Mouse (Mus musculus) intestine, postnatal 0 days (tissue): ENCODE measurements around the gene Mtmr3. TPM values are rescaled to one million over a fixed set of nuclear protein-coding genes. Genes with fewer than 3 reads are reported as not detected.
"Not testable (repeated sequence)": the region's sequence is repeated elsewhere in the genome, so short reads cannot be mapped to it uniquely, and the experiment has no call there.

Source experiments
- ATAC-seq: fragments of 200-750 bp; cut with Nextera tagmentation; 2 replicates; pipeline ENCODE4 v1.8.0; 2017; ENCODE audit warnings: mild to moderate bottlenecking, moderate TSS enrichment, moderate library complexity
- H3K27ac ChIP-seq: fragments of 300-500 bp; sonication (generic); 2 replicates; pipeline ENCODE4 v1.5.1; 2014; ENCODE audit warnings: mild to moderate bottlenecking, low read depth, low read length, moderate library complexity
- H3K27me3 ChIP-seq: fragments of 300-500 bp; sonication (generic); replicated peaks from 2 replicates; pipeline ENCODE4 v1.6.1; 2014; ENCODE audit warnings: low read length, mixed read lengths; ENCODE audit not compliant: control insufficient read depth, insufficient read depth
- H3K36me3 ChIP-seq: fragments of 300-500 bp; sonication (generic); 2 replicates; pipeline ENCODE4 v1.6.1; 2014; ENCODE audit warnings: mild to moderate bottlenecking, moderate library complexity; ENCODE audit not compliant: control insufficient read depth, insufficient read depth
- H3K4me1 ChIP-seq: fragments of 300-500 bp; sonication (generic); replicated peaks from 2 replicates; pipeline ENCODE4 v1.6.1; 2014; ENCODE audit warnings: antibody characterized with exemption, low read length, mixed read lengths; ENCODE audit not compliant: control insufficient read depth, insufficient read depth
- H3K4me2 ChIP-seq: fragments of 300-500 bp; sonication (generic); replicated peaks from 2 replicates; pipeline ENCODE4 v1.6.1; 2014; ENCODE audit warnings: low read depth, mild to moderate bottlenecking, moderate library complexity
- H3K4me3 ChIP-seq: fragments of 300-500 bp; sonication (generic); 2 replicates; pipeline ENCODE4 v1.5.1; 2014; ENCODE audit warnings: low read depth, low read length
- H3K9ac ChIP-seq: fragments of 300-500 bp; sonication (generic); 2 replicates; pipeline ENCODE4 v1.6.1; 2014; ENCODE audit warnings: mild to moderate bottlenecking, low read depth, low read length
- H3K9me3 ChIP-seq: fragments of 300-500 bp; sonication (generic); 2 replicates; pipeline ENCODE4 v1.6.1; 2016; ENCODE audit warnings: mixed run types; ENCODE audit not compliant: control insufficient read depth
- CTCF ChIP-seq: sonication (generic); IDR thresholded peaks from 2 replicates; pipeline ENCODE4 v1.5.1; 2016; ENCODE audit warnings: low read depth, mild to moderate bottlenecking, control low read depth, antibody characterized with exemption, moderate library complexity
- WGBS: fragments of 180-500 bp; shearing (Covaris S2); extraction: QIAGEN DNeasy Blood & Tissue Kit; methylation state at CpG from one replicate; pipeline ENCODE4 v1.1.7; 2014; 5-methylcytosine and 5-hydroxymethylcytosine counted together
- polyA plus RNA-seq: library from polyadenylated mRNA; unstranded; fragments of >200 nt; fragmentation: Nextera tagmentation; extraction: Ambion mirVana; gene quantifications from 2 replicates; pipeline ENCODE4 v1.2.1, GENCODE M21; 2015

Mtmr3 gene
- polyA plus RNA-seq, 1 experiment from 2014 or later, result 9.8 TPM

GRCm38 (mm10) chr11:4545401-4545800, 49.3 kb downstream of the Mtmr3 start:
- no peaks in the 10 kb centered on the region for H3K36me3 ChIP-seq
- no peaks in the 10 kb centered on the region for H3K9me3 ChIP-seq
- H3K4me1 ChIP-seq, result no peaks in the 10 kb centered on the region
- H3K27ac ChIP-seq, result no peak overlapping the region; the same call in 1 of the 2 replicates
- H3K4me3 ChIP-seq, result no peak overlapping the region
- no peak for TF ChIP-seq CTCF
- H3K27me3 ChIP-seq, result no peaks in the 10 kb centered on the region
- no peak overlapping the region for H3K4me2 ChIP-seq
- no peak overlapping the region for H3K9ac ChIP-seq
- whole genome bisulfite sequencing, result 48% methylated on average over 4 of the region's 4 CpGs
- ATAC-seq, result no peak

GRCm38 (mm10) chr11:4544627-4544921, 50.1 kb downstream of the Mtmr3 start:
- not testable (repeated sequence) for ATAC-seq, H3K36me3 ChIP-seq, H3K4me3 ChIP-seq, H3K9me3 ChIP-seq, H3K4me2 ChIP-seq, H3K27ac ChIP-seq, H3K9ac ChIP-seq, H3K27me3 ChIP-seq, H3K4me1 ChIP-seq
- WGBS, result 63% methylated on average over 1 of the region's 1 CpGs

GRCm38 (mm10) chr11:4543746-4544626, 50.7 kb downstream of the Mtmr3 start:
- H3K36me3 ChIP-seq, result no peaks in the 10 kb centered on the region
- H3K4me1 ChIP-seq, result no peaks in the 10 kb centered on the region
- H3K27me3 ChIP-seq, result no peaks in the 10 kb centered on the region
- no peak overlapping the region for H3K4me3 ChIP-seq
- no peak overlapping the region for H3K4me2 ChIP-seq
- H3K9ac ChIP-seq, result no peak overlapping the region
- no peaks in the 10 kb centered on the region for H3K9me3 ChIP-seq
- ATAC-seq, result no peak
- 73% methylated on average over 7 of the region's 7 CpGs for WGBS
- no peak overlapping the region for H3K27ac ChIP-seq
- TF ChIP-seq CTCF, result no peak

- H3K4me3 ChIP-seq, result no peak overlapping the region
- H3K27me3 ChIP-seq, result no peaks in the 10 kb centered on the region
- TF ChIP-seq CTCF, result no peak
- H3K27ac ChIP-seq, result no peak overlapping the region
- H3K36me3 ChIP-seq, result no peaks in the 10 kb centered on the region
- no peaks in the 10 kb centered on the region for H3K4me1 ChIP-seq
- no peak for ATAC-seq
- no peak overlapping the region for H3K9ac ChIP-seq
- 74% methylated on average over 2 of the region's 2 CpGs for WGBS
- H3K9me3 ChIP-seq, result no peaks in the 10 kb centered on the region
- no peak overlapping the region for H3K4me2 ChIP-seq
These were observed 51.6 kb downstream of the Mtmr3 start for GRCm38 (mm10) chr11:4543040-4543551.

GRCm38 (mm10) chr11:4536645-4537044, 58.0 kb downstream of the Mtmr3 start:
- Histone ChIP-seq H3K4me1 (no peaks in the 10 kb centered on the region), H3K27me3 (no peaks in the 10 kb centered on the region), H3K9ac (no peak overlapping the region), H3K27ac (no peak overlapping the region), H3K36me3 (no peaks in the 10 kb centered on the region), H3K4me2 (no peak overlapping the region), H3K9me3 (no peaks in the 10 kb centered on the region), H3K4me3 (no peak overlapping the region)
- no peak for ATAC-seq
- no peak for TF ChIP-seq CTCF
- WGBS, result 83% methylated on average over 1 of the region's 1 CpGs

GRCm38 (mm10) chr11:4527132-4527531, 67.5 kb downstream of the Mtmr3 start:
- no peak overlapping the region for H3K27ac ChIP-seq
- TF ChIP-seq CTCF, result no peak
- WGBS, result 79% methylated on average over 3 of the region's 3 CpGs
- no peak overlapping the region for H3K4me3 ChIP-seq
- no peaks in the 10 kb centered on the region for H3K27me3 ChIP-seq
- no peak overlapping the region for H3K4me2 ChIP-seq
- H3K9me3 ChIP-seq, result no peaks in the 10 kb centered on the region
- peaks cover 56% of the 10 kb centered on the region for H3K36me3 ChIP-seq
- no peak for ATAC-seq
- no peaks in the 10 kb centered on the region for H3K4me1 ChIP-seq
- H3K9ac ChIP-seq, result no peak overlapping the region
